13 mouse cellular contexts compared by ENCODE assay signal in the genomic region with DNA sequence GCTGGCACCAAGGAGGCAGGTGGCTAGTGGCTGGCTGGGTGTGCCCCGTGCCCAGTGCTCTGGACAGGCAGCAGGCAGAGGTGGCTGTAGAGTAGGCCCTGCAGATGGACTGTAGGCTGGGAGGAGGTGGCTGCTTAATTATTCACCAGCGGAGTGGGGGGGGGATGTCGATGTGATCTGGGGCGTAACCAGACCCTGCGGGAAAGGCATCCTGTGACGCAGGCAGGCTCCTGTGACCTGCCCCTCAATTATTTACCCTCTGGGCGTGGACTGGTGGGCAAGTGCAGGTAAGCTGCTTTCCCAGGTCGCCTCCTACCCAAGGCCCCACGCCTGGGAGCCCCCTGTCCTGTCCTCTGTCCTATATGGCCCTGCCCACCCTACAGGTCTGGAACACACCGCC. TPM values are rescaled to one million over a fixed set of nuclear protein-coding genes. Genes with fewer than 3 reads are reported as not detected.
DNase-seq lines count a peak whose midpoint lies in the region; ATAC-seq and TF ChIP-seq lines count a peak whose summit lies in the region.
"Had no signal": no experiment of that assay in that cellular context is flagged by ENCODE, and none has a peak within 500 bp of the region (broad histone marks: within the 10 kb centered on the region; RNA-seq: fewer than 3 reads in every experiment).

A gene (minus strand): TSS at position 139 of the 400 bp plus-strand sequence.

- DNase-seq in embryonic facial prominence, embryonic 10.5 days (ENCODE audit: low spot score) = no peak
- DNase-seq in lung, postnatal 0 days (ENCODE audit: low spot score) = peak; percentile 44
- no peak for DNase-seq in lung, postnatal 14 days
- peak; percentile 8 for DNase-seq in liver, adult 2 months (ENCODE audit: extremely low read depth, low read depth, low spot score)
- DNase-seq in yolk sac, embryonic 10.5 days (ENCODE audit: low spot score) = peak; percentile 82
- no peak for DNase-seq in left cerebral cortex, adult 11 months (ENCODE audit: low spot score)
- DNase-seq: cerebellum, postnatal 36 days; gastrocnemius, postnatal 14 days; right cerebral cortex, postnatal 4 days had no signal

- no peak within 1 kb of the TSS for H3K4me2 ChIP-seq in embryonic facial prominence, embryonic 12.5 days (replicated peaks)
- H3K4me2 ChIP-seq in lung, postnatal 0 days (replicated peaks; ENCODE audit: low read depth, low read length) = no peak within 1 kb of the TSS
- H3K4me2 ChIP-seq: hindbrain, embryonic 12.5 days had no signal

- no peaks in the 10 kb centered on the region for H3K79me2 ChIP-seq in liver, adult 2 months (ENCODE audit: control insufficient read depth, insufficient read depth, low read length)

- 55% methylated on average over 10 of the region's 10 CpGs for WGBS in embryonic facial prominence, embryonic 12.5 days
- WGBS in embryonic facial prominence, embryonic 10.5 days = 67% methylated on average over 10 of the region's 10 CpGs
- 55% methylated on average over 10 of the region's 10 CpGs for WGBS in lung, postnatal 0 days
- WGBS in liver, adult 2 months = 54% methylated on average over 10 of the region's 10 CpGs

- no peak for TF ChIP-seq CTCF in lung, postnatal 0 days (IDR thresholded peaks at IDR 0.05)
- no peak for TF ChIP-seq CTCF in liver, adult 2 months (IDR thresholded peaks at IDR 0.05; ENCODE audit: low read depth, low read length)

- TF ChIP-seq POLR2A in liver, adult 2 months (IDR thresholded peaks at IDR 0.05; ENCODE audit: extremely low read depth, insufficient read depth, low read length) = no peak

- H3K4me3 ChIP-seq in embryonic facial prominence, embryonic 12.5 days = no peak within 1 kb of the TSS
- no peak within 1 kb of the TSS for H3K4me3 ChIP-seq in embryonic facial prominence, embryonic 10.5 days
- no peak within 1 kb of the TSS for H3K4me3 ChIP-seq in lung, postnatal 0 days (ENCODE audit: low read depth, low read length)
- no peak within 1 kb of the TSS for H3K4me3 ChIP-seq in liver, adult 2 months (ENCODE audit: insufficient read depth, low read depth, low read length)
- H3K4me3 ChIP-seq: hindbrain, embryonic 12.5 days had no signal

- H3K27ac ChIP-seq in embryonic facial prominence, embryonic 12.5 days = no peak within 1 kb of the TSS
- H3K27ac ChIP-seq in embryonic facial prominence, embryonic 10.5 days (replicated peaks) = no peak within 1 kb of the TSS
- H3K27ac ChIP-seq in lung, postnatal 0 days (ENCODE audit: low read length) = no peak within 1 kb of the TSS
- no peak within 1 kb of the TSS for H3K27ac ChIP-seq in liver, adult 2 months (replicated peaks; ENCODE audit: insufficient read depth, low read depth, low read length)
- H3K27ac ChIP-seq: hindbrain, embryonic 12.5 days; macrophage had no signal

- H3K4me1 ChIP-seq in embryonic facial prominence, embryonic 12.5 days = peaks cover 3% of the 10 kb centered on the region; the same call in 1 of the 2 replicates
- peaks cover 19% of the 10 kb centered on the region for H3K4me1 ChIP-seq in embryonic facial prominence, embryonic 10.5 days
- H3K4me1 ChIP-seq in lung, postnatal 0 days (ENCODE audit: insufficient read depth, low read depth, low read length) = 0 out of 2 replicates have a peak, but pooled peaks cover 3% of the 10 kb centered on the region
- no peaks in the 10 kb centered on the region for H3K4me1 ChIP-seq in liver, adult 2 months (ENCODE audit: control insufficient read depth, insufficient read depth, low read length)
- H3K4me1 ChIP-seq: hindbrain, embryonic 12.5 days had no signal

- H3K27me3 ChIP-seq in embryonic facial prominence, embryonic 12.5 days = no peaks in the 10 kb centered on the region
- no peaks in the 10 kb centered on the region for H3K27me3 ChIP-seq in embryonic facial prominence, embryonic 10.5 days (replicated peaks; ENCODE audit: low read depth, poor library complexity, severe bottlenecking)
- no peaks in the 10 kb centered on the region for H3K27me3 ChIP-seq in lung, postnatal 0 days (replicated peaks; ENCODE audit: insufficient read depth, low read length)
- H3K27me3 ChIP-seq in liver, adult 2 months (ENCODE audit: control insufficient read depth, insufficient read depth, low read length) = no peaks in the 10 kb centered on the region
- H3K27me3 ChIP-seq: hindbrain, embryonic 12.5 days had no signal

- no peak within 1 kb of the TSS for H3K9ac ChIP-seq in embryonic facial prominence, embryonic 12.5 days
- H3K9ac ChIP-seq in lung, postnatal 0 days (replicated peaks; ENCODE audit: low read depth) = no peak within 1 kb of the TSS
- H3K9ac ChIP-seq in liver, adult 2 months (ENCODE audit: low read depth, low read length) = no peak within 1 kb of the TSS
- H3K9ac ChIP-seq: hindbrain, embryonic 12.5 days had no signal

- ATAC-seq in embryonic facial prominence, embryonic 12.5 days (ENCODE audit: insufficient number of reproducible peaks, insufficient read depth, low FRiP score, low TSS enrichment) = no peak
- peak; percentile 38 for ATAC-seq in lung, postnatal 0 days
- ATAC-seq in erythroblast, adult 5-6 weeks (replicated peaks; ENCODE audit: low FRiP score, poor library complexity, severe bottlenecking) = no peak

- 0 out of 2 replicates have a peak, but pooled peaks cover 4% of the 10 kb centered on the region for H3K36me3 ChIP-seq in embryonic facial prominence, embryonic 12.5 days
- H3K36me3 ChIP-seq in embryonic facial prominence, embryonic 10.5 days (replicated peaks) = peaks cover 38% of the 10 kb centered on the region
- no peaks in the 10 kb centered on the region for H3K36me3 ChIP-seq in lung, postnatal 0 days (ENCODE audit: insufficient read depth, low read length)
- H3K36me3 ChIP-seq in liver, adult 2 months (ENCODE audit: control insufficient read depth, insufficient read depth, low read length) = no peaks in the 10 kb centered on the region; the same call in 1 of the 2 replicates

- TF ChIP-seq EP300 in lung, postnatal 0 days (IDR thresholded peaks at IDR 0.05) = no peak

- no peaks in the 10 kb centered on the region for H3K9me3 ChIP-seq in embryonic facial prominence, embryonic 12.5 days
- no peaks in the 10 kb centered on the region for H3K9me3 ChIP-seq in embryonic facial prominence, embryonic 10.5 days
- no peaks in the 10 kb centered on the region for H3K9me3 ChIP-seq in lung, postnatal 0 days (ENCODE audit: low read length)
- H3K9me3 ChIP-seq: hindbrain, embryonic 12.5 days had no signal

RNA-seq across cellular contexts. Expression of the gene that starts here (rescaled TPM):
- polyA plus RNA-seq in embryonic facial prominence, embryonic 12.5 days (2016; fragmentation: Nextera tagmentation; extraction: Ambion mirVana) = 10.1 and 10.7 TPM in 2 replicates
- polyA plus RNA-seq in embryonic facial prominence, embryonic 10.5 days (2016; fragmentation: Nextera tagmentation; extraction: Ambion mirVana) = 2.5 and 6.0 TPM in 2 replicates
- 1.4 and 2.7 TPM in 2 replicates for polyA plus RNA-seq in lung, postnatal 0 days (2015; fragmentation: Nextera tagmentation; extraction: Ambion mirVana)
- total RNA-seq in liver, adult 2 months (2014; rRNA removed) = 0.20 TPM in 1 of 2 replicates, not detected in the other
- polyA plus RNA-seq in liver, adult 2 months (2012; rRNA removed) = 0.31 and 0.51 TPM in 2 replicates
- total RNA-seq in erythroblast, adult 5-6 weeks (2015; ENCODE audit: low replicate concordance) = not detected in 2 replicates
- not detected in 2 replicates for total RNA-seq in erythroblast, adult 5-6 weeks (2017; ENCODE audit: low replicate concordance)
- polyA plus RNA-seq: macrophage had no signal

Comparison
In these comparisons a context has a peak if more than half of its experiments do, and no peak if none do; other contexts are left out.
1. DNase-seq: peak in lung, postnatal 0 days (single experiment) and yolk sac, embryonic 10.5 days (single experiment); none in embryonic facial prominence, embryonic 10.5 days (single experiment), lung, postnatal 14 days (single experiment) and left cerebral cortex, adult 11 months (single experiment).
2. Peak in DNase-seq in liver, adult 2 months; RNA of the gene not detected or under 1 TPM.